Mouse (Mus musculus): ENCODE data around the gene Parp11. TPM values are rescaled to one million over a fixed set of nuclear protein-coding genes. Genes with fewer than 3 reads are reported as not detected.
A peak's percentile ranks its signal among the peaks of the same experiment; 100 is the strongest.

The Parp11 gene
- total RNA-seq (2021) (10 to 100 TPM; 18.0 to 22.4 TPM), polyA plus RNA-seq (2012; rRNA removed) (4.2 and 4.5 TPM in 2 replicates)
- long read RNA-seq, partial matches to known transcripts: 0 of 6 reads
- long read RNA-seq, other reads (novel, unspliced or antisense): 3 of 6 reads

DNA sequence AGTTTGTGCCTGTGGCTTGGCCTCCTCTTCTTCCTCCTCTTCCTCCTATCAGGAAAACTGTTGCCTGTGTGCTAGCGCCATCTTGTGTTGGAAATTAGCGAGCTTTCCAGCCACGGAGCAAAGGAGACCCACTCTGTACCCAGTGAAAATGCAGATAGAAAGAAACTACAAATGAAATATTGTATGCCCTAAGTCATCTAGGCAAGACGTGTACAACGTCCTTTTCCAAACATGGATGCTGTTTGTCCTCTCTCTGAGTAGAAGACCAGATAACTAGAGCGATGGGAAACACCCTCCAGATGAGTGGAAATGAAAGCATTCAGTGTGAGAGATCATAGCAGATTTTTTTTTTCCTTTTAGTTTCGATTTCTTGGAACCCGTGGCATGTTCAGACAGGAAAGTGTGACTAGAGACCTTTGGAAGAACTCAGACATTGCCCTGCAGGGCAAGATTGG, at the start of gene Parp11:
Parp11 (plus strand) TSS at position 405 of the 455 bp plus-strand sequence.
- DNase-seq: peak; percentile 71

DNA sequence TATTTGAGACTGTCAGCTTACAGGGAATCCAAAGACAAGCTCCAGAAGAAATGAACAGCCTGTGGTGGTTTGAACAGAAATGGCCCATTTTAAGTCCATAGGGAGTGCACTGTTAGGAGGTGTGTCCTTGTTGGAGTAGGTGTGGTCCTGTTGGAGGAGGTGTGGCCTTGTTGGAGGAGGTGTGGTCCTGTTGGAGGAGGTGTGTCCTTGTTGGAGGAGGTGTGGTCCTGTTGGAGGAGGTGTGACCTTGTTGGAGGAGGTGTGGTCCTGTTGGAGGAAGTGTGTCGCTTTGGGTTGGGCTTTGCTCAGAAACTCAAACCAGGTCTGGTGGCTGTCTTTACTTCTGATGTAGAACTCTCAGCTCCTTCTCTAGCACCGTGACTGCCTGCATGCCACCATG, 48.6 kb upstream of the Parp11 start:
- DNase-seq: no peak

DNA sequence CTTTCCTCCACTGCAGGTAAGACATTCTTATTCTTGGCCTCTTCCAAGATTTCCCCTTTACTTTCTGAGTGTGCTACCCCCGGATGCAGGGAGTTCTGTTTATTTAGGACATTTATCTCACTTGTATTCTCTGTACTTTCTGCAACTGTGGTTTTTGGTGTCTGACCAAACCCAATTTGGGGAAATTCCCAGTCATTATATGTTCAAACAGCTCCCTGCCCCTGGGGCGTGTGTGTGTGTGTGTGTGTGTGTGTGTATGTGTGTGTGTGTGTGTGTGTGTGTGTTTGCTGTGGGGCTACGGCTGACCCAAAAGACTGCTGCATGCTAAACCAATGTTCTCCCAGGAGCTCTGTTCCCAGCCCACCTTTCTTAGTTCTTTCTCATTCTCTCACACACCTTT, 45.2 kb upstream of the Parp11 start:
- no peak for DNase-seq

DNA sequence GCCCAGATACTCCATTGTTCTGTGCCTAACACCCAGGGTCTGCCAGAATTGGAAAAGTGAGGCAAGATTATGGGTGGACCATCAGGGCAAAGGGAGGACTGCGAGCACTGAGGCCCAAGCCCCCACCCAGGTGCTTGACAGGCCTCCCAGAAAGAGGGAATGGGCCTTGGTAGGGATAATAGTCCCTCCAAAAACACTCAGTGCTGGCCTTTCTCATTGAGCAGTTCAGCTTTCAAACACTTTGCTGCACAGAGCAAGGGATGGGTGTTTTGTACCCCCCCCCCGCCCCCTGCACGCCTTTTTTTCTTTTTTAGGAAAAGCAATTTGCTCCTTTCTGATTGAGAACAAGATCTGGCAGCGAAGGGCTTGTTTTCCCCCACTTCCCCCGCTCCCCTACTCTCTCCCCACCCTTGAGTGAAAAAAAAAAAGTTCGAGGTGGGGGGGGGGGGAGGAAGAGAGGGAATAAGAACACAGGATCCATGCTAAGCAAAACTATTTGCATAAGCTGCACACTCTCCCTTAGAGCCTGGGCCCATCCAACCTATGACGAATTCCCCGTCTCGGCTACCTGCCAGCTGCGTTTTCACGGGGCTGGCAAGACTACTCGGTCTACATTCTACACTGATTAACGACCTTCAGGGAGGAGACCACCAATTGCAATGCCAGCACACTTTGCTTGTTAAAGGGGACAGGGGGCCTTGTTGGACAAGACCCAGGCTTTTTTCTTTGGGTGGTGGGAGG, 42.4 kb upstream of the Parp11 start:
- DNase-seq: peak; percentile 62

DNA sequence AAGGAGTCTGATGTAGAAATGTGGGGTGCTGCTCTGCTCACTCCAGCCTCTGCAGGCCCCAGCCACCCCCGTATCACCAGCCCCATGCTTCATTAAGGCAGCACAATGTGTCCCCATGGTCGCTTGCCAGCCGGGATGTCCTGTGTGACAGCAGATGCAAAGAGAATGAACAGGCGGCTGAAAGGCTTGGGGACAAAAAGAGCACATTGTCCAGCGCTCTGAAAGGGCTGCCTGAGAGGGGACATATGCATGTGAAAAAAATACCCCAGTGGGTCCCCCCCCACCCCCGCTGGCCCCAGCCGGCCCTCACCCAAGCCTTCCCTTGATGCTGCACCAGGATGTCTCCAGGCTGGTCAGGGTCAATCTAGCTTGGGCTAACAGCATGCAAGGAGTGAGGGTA, 41.0 kb upstream of the Parp11 start:
- DNase-seq: no peak

DNA sequence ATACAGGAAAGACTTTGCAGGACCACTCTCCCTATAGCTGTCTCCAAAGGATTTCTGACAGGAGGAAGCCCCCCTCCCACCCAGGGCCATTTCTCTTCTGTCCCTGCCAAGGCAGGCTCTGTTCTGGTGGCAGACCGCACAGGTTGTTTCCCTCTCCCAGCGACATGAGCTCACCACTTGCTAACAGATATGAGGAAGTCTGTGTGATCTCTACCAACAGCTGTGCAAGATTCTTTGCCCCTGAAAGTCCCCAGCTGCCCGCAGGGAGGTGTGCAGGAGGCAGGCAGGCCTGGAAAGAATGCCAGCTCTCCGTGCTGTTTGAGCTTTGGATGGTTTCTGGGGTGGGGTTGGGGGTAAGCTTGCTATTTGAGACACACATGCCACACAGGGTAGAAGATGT, 38.9 kb upstream of the Parp11 start:
- no peak for DNase-seq

DNA sequence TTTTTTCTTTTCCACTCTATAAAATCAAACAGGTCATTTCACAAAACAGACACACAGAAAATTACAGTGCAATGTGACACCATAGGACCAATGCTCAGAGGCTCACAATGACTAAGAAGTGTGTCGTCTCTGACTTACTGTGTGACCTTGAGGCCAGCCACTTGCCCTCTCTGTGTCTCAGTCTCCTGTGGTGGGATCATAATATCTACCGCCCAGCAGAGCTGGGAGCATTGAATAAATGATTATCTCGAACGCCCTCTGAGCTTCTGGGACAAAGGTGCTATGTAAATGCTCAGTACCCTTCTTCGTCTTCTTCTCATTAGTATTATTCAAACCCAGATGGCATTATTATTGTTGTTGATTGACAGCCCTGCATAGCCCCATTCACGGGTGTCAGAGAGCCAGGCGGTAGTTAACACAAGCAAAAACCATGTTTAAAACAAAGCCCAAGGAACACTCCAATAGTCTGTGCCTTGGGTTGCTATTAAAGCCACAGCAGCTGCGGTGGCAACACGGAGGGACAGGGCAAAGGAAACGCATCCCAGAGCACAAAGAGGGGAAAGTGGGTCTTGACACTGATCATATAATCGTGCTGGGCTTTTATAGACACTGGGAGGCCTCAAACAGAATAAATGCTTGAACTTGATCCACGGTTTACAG, 29.0 kb upstream of the Parp11 start:
- no peak for DNase-seq

DNA sequence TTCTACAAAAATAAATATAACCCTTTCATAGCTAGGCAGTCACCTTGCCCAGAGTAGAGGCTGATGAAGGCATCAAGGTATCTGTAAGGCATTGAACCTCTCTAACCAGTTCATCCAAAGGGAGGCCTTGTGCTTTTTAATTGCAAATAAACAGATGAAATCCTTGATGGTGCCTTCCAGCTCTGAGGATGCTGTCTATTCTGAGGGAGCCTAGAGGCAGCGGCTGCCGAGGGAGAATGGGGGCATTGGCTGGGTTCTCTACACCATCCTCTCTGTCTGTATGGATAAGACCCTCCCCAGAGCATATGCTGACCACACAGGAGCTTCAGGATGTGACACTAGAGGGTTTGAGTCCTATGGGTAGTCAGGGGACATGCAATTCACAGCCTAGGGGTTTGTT, 28.3 kb upstream of the Parp11 start:
- DNase-seq: no peak

DNA sequence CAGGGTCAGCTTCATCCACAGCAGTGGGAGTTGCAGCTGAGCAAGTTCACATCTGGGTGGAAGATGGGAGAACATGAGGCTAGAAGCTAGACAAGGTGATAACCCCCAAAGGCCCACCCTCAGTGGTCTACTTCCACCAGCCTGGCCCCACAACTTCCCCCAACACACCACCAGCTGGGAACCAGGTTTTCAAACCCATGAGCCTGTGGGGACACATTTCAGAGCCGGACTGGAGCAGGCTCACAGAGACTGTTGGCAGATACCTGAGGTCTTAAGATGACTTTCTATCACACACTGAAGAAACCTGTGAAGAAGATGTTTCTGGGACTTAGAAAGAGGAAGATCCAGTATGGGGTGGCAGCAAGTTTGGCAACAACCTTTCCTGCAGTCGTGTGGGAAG, 26.5 kb upstream of the Parp11 start:
- DNase-seq: no peak

DNA sequence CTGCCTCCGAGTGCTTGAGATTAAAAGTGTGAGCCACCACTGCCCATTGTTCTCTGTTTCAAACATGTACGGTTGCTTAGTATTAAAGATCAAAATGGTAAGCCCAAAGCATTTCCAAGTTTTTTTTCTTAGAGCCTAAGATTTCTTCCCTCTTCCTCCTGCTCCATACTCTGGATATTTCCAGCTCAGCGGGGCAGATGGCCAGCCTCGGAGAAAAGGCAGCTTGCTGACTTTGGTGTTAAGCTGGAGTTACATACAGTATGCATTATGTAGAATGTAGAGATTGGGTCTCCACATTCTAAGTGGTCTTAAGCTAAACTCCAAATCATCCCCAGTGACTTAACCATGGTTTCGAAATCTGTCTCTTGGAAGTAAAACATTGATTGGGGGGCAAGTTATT, 21.5 kb upstream of the Parp11 start:
- DNase-seq: no peak

DNA sequence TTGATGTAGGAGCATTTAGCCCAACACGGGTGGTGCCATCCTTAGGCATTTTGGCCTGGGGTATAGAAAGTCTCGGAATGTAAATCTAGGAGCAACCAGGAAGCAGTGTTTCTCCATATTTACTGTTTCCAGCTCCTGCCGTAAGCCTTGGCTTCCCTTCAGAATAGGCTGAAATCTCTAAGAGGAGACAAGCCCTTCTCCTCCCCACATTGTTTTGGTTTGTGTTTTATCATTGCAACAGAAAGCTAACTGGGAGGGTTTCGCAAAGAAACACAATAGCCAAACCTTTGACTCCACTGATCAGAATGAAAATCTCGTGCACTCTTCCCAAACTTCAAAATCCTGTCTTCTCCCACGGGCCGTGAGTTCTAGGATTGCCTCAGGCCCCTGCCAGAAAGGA, 15.9 kb upstream of the Parp11 start:
- DNase-seq: no peak

DNA sequence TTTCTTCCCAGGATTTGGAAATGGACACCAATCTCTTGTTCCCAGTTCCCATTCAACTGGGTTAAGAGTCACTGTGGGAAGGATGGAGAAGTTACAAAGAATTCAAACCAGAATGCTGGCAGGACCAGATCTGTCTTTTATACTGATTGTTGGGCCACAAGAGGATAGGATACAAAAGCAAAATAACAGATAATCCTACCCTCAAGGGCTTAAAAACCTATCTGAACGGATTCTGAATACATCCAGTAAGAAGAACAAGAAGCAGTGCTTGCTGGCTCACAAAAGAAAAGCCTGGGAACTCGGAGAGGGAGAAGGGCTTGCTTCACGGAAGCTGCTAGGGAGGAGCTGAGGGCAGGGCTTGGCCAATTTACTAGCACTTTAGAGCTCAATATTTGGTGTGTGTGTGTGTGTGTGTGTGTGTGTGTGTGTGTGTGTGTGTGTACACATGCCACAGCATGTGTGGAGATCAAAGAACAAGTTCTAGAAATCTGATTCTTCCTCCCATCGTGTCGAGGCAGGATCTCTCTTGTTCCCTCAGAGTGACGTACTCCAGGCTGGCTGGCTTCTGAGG, 15.4 kb upstream of the Parp11 start:
- no peak for DNase-seq

DNA sequence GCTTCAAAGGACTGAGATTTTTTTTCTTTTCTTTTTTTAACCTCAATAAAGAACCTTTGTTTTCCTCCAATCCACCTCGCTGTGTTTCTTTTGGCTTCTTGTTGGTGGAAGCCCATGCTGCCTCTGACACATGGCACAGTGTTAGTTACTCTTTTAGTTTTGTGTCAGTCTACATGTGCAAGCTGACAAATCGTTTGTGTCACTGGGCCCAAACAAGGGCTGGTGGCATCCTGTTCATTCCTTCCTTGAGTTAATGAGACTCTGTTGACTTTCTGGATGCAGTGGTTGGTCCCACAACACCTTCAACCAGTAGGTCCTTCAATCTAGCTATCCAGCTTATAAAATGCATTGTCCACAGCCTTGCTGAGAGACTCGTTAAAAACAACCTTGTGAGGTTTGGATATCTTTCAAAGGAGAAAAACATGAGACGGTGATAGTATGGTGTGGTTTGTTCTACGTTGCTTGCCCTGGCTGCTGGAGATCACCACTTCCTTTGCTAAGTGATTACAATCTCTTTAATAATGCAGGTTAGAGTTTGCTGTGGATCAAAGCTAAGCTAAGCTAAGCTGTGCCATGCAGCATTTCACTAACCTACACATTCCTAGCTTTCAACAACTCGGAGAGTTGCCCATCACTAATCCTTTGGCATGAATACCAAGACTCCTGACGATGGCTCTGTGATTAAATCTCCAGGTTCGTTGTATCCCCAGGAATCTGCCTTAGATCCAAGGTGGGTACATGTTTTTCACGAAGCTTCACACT, 12.6 kb upstream of the Parp11 start:
- DNase-seq: no peak

DNA sequence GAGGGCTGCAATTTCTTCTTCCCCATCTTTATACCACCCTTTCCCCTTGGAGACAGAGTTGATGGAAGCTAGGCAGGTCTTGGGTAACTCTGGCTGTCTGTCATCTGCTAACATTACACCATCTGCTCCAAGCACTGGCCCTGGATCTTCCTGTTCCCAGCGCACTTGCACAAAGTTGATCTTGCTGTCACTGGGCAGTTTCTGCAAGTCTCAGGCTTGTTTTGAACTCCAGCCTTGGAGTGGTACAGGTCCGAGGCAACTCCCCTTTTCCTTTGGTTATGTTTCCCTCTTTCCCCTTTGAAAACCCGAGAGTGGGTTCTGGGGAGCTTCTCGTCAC, 12.0 kb upstream of the Parp11 start:
- DNase-seq: no peak

DNA sequence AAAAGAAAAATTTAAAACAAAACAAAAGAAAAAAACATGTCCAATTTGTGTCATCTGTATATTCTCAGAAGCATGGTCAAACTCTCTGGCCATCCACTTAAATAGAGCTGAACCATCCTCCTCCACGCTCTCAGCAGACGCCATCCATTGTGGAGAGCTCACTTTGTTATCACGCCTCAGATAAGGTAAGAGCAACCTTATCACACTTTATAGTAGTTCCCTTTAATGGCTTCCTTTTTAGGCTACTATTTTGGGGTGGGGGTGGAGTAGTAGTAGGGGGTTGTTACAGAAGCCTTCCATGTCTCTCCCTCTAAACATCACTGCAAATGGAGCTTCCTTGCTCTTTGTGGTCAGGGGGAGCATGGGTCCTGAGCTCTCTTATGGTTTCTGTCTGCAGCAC, 7.6 kb upstream of the Parp11 start:
- no peak for DNase-seq

DNA sequence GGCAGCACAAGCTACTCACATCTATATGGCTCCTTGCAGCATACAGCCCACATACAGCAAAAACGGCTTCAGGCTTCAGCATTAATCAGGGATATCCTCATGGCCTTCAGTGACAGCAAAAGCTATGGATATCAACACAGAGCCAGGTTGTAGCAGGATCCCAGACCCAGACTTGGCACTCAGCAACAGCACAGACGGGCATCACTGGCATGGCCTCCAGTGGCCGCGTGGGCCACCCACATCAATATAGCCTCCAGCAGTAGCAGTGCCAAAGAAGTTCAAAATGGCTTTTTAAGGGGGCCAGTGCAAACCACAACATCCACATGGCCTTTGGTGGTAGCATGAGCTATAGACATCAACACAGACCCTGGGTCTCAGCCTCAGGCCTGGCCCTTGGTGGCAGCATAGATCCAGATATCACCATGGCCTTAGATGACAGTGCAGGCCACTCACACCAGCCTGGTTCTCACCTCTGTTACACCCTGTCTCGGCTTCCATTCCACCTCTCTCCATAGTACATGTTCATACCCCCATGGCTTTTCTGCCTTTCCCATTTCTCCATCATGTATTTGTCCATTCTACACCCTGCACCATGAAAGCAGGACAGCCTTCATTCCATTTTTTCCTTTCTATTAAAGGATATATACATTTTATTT, 7.0 kb upstream of the Parp11 start:
- no peak for DNase-seq

DNA sequence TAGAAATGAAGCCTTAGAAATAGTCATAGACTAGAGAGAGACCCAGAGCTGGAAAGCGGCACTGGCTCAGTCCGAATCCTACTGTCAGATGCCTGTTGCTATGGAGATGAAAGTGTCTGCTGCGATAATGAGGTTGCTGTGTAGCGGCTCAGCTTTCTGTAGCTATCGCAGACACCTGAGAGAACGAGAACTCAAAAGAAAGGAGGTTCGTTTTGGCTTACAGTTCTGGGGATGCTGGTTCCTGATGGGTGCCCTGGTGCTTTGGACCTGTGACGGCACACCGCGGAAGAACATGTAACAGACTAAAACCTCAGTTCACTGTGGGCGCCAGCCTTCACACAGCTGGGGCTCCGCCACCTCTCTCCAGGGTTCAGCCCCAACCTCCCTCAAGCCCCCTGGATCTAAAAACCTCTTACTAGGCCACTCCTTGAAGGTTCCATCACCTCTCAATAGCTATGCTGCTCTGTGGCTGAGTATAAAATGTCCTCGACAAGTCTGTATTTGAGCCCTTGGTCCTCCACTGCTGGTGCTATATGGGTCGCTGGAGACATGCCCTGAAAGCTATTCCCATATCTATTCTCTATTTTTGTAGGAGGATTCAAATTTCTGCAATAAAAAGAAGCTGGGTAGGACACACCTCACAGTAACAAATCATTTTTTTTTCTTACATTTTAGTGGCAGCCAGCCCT, 6.1 kb upstream of the Parp11 start:
- no peak for DNase-seq

DNA sequence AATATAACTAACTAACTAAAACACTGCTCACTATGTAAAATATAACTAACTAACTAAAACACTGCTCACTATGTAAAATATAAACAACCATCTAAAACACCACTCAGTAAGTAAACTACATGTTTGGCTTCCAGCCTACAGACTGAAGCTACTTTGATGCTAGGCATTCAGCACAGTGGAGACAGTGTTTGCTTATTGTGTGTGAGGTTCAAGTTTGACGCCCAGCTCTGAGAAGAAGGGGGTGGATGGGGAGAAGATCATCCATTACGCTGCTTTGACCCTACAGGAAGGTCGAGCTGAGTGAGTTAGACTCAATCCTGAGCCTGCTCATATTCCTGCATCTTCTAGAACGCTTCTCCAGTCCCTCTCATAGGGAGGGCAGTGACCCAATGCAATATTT, 4.1 kb upstream of the Parp11 start:
- no peak for DNase-seq

DNA sequence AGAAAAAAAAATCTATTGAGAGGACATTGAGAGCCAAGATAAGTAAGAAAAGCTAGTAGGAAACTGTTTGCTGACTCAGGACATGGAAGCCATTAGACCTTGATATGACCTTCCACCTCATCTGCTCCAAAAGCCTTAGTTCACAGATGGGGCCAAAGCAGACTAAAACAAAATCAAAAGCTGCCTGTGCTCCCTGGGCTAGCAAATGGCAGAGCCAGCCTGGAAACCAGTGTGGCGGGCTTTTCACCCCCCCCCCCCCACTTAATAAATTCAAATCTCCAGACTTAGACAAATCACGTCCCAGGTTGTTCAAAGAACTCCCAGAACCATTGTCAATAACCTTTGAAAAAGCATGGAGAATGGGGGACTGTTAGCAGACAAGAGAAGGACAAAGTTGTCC, 2.7 kb upstream of the Parp11 start:
- no peak for DNase-seq

DNA sequence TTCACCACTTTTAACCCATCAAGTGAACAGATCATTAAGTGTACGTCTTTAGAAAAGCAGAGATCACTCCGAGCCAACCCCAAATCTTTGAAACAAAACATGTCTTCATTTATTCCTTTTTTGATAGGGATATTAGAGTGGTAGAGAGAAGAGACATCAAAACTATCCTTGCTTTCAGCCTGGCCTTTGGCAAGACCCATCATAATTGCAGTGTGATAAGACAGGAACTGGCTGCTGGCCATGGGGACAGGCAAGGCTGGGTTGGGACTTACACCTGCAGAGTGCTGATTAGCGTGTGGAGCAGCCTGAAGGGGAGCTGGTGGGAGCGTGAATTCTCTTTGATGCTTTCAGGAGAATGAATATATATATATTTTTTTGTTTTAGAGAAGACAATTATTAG, 2.2 kb upstream of the Parp11 start:
- no peak for DNase-seq

DNA sequence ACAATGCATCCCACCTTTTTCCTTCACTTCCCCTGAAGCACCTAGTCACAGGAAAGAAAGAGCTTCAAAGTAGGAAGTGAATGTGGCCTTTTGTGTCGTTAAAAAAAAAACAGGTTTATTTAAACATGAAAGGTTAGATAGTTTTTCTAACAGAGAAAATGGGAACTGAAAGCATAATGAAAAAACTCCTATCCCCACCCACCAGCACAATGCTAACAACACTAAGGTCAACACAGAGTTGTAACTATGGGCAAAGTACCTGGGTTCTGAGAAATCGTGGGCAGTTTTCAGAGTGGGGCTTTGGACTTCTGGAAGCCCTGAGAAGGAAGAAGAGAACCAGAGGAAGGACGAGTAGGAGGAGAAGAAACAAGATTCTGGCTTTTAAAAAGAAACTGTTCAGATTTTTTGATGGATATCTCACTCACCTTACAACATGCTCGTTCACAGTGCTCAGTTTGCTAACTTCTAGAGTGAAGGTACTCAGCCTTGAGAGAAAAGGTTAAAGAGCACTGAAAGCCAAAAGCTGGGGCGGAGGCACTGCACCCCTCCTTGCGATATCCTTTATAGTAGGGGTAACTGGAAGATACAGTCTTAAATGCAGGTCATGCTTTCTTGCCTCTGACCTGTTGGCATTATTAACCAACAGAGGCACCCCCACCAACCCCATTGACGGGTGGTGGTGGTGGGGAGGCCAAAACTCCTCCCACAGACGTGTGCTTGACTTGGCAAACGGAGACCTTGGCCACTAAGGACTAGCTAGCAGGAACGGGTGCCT, 1.2 kb downstream of the Parp11 start:
- no peak for DNase-seq

Measured in adrenal gland, adult 2 months (tissue).